12 mouse cellular contexts compared by ENCODE assay signal in genomic region chr2:44504273-44504672, GRCm38 (mm10).
DNase-seq lines count a peak whose midpoint lies in the region; ATAC-seq lines count a peak whose summit lies in the region.
"Had no signal": no experiment of that assay in that cellular context is flagged by ENCODE, and none has a peak within 500 bp of the region (broad histone marks: within the 10 kb centered on the region; RNA-seq: fewer than 3 reads in every experiment).

No protein-coding gene starts in this region.

- H3K9ac ChIP-seq in heart, embryonic 13.5 days: no peak overlapping the region
- H3K9ac ChIP-seq: embryonic facial prominence, embryonic 12.5 days; limb, embryonic 15.5 days; midbrain, embryonic 15.5 days had no signal

- no peaks in the 10 kb centered on the region for H3K36me3 ChIP-seq in heart, embryonic 13.5 days
- H3K36me3 ChIP-seq: embryonic facial prominence, embryonic 12.5 days; limb, embryonic 15.5 days; midbrain, embryonic 15.5 days had no signal

- no peak for ATAC-seq in heart, embryonic 13.5 days (ENCODE audit: extremely low read depth, insufficient number of reproducible peaks, low FRiP score, low TSS enrichment)
- ATAC-seq: midbrain, embryonic 15.5 days; Patski had no signal

- no peak overlapping the region for H3K4me2 ChIP-seq in heart, embryonic 13.5 days
- H3K4me2 ChIP-seq: embryonic facial prominence, embryonic 12.5 days; limb, embryonic 15.5 days; midbrain, embryonic 15.5 days had no signal

- 34% methylated on average over 6 of the region's 6 CpGs for WGBS in heart, embryonic 13.5 days

- DNase-seq in adrenal gland, adult 2 months: peak; percentile 32
- no peak for DNase-seq in adrenal gland, adult 8-10 months
- DNase-seq in 416B (ENCODE audit: low read depth): peak; percentile 25
- peak; percentile 63 for DNase-seq in kidney, postnatal 14 days
- no peak for DNase-seq in cerebellum, postnatal 4 days (ENCODE audit: low spot score in 2 of 2)
- no peak for DNase-seq in layer of hippocampus, adult 8-10 months (ENCODE audit: low spot score in 2 of 2)
- DNase-seq in urinary bladder, postnatal 10 days (ENCODE audit: low spot score): no peak

- H3K27me3 ChIP-seq in heart, embryonic 13.5 days (replicated peaks): no peaks in the 10 kb centered on the region
- H3K27me3 ChIP-seq: embryonic facial prominence, embryonic 12.5 days; limb, embryonic 15.5 days; midbrain, embryonic 15.5 days; Patski had no signal

- no peak overlapping the region for H3K4me3 ChIP-seq in heart, embryonic 13.5 days
- H3K4me3 ChIP-seq: embryonic facial prominence, embryonic 12.5 days; limb, embryonic 15.5 days; midbrain, embryonic 15.5 days had no signal

- H3K9me3 ChIP-seq in heart, embryonic 13.5 days: no peaks in the 10 kb centered on the region
- H3K9me3 ChIP-seq: limb, embryonic 15.5 days; midbrain, embryonic 15.5 days had no signal

- H3K27ac ChIP-seq in heart, embryonic 13.5 days (replicated peaks): peak overlapping the region; percentile 17; the same call in 1 of the 2 replicates
- H3K27ac ChIP-seq: embryonic facial prominence, embryonic 12.5 days; limb, embryonic 15.5 days; midbrain, embryonic 15.5 days had no signal

- no peaks in the 10 kb centered on the region for H3K4me1 ChIP-seq in heart, embryonic 13.5 days
- H3K4me1 ChIP-seq: embryonic facial prominence, embryonic 12.5 days; limb, embryonic 15.5 days; midbrain, embryonic 15.5 days had no signal

Comparison
In these comparisons a context has a peak if more than half of its experiments do, and no peak if none do; other contexts are left out.
1. DNase-seq: peak in adrenal gland, adult 2 months (single experiment), 416B (single experiment) and kidney, postnatal 14 days (single experiment); none in adrenal gland, adult 8-10 months (single experiment), cerebellum, postnatal 4 days (0 of 2), layer of hippocampus, adult 8-10 months (0 of 2) and urinary bladder, postnatal 10 days (single experiment).